Mouse (Mus musculus): ENCODE data around the gene Plk1.

Plk1 gene

GRCm38 (mm10) chr7:122196771-122197170 lies 37.5 kb downstream of the Plk1 start:
- DNase-seq: no peak

GRCm38 (mm10) chr7:122197306-122197705 lies 38.1 kb downstream of the Plk1 start:
- no peak for DNase-seq

GRCm38 (mm10) chr7:122199296-122199695 lies 40.1 kb downstream of the Plk1 start:
- peak; percentile 13 for DNase-seq

GRCm38 (mm10) chr7:122203936-122204335 lies 44.7 kb downstream of the Plk1 start:
- no peak for DNase-seq

GRCm38 (mm10) chr7:122206121-122206520 lies 46.9 kb downstream of the Plk1 start:
- DNase-seq: no peak

- no peak for DNase-seq
Observed at GRCm38 (mm10) chr7:122208276-122209021, 49.2 kb downstream of the Plk1 start.

GRCm38 (mm10) chr7:122219315-122219801 lies 60.1 kb downstream of the Plk1 start, which contains the start of gene Chp2:
Gene Chp2 (plus strand): TSS chr7:122219496.
- no peak for DNase-seq
